Mouse (Mus musculus) cerebellum, adult (tissue): ENCODE measurements around the gene Slc45a2.
"Not testable (repeated sequence)": the region's sequence is repeated elsewhere in the genome, so short reads cannot be mapped to it uniquely, and the experiment has no call there.

Experiments used
- ATAC-seq: cut with Nextera tagmentation; 2 replicates; pipeline ENCODE4 v1.9.2; 2017; ENCODE audit warnings: mild to moderate bottlenecking, moderate library complexity, mixed read lengths; ENCODE audit not compliant: insufficient number of reproducible peaks, low FRiP score, low TSS enrichment

Slc45a2 gene

GRCm38 (mm10) chr15:11000421-11000820 is at the start of gene Slc45a2:
TSS of gene Slc45a2 (plus strand) at chr15:11000721.
- no peak for ATAC-seq

- peak; percentile 41; the same call in 1 of the 2 replicates for ATAC-seq
These were observed 48.4 kb upstream of the Slc45a2 start, which contains the start of gene C1qtnf3 for GRCm38 (mm10) chr15:10951951-10952759. TSS of gene C1qtnf3 (plus strand) at chr15:10952332.

GRCm38 (mm10) chr15:10952760-10953305 is 47.7 kb upstream of the Slc45a2 start:
- no peak for ATAC-seq

GRCm38 (mm10) chr15:10953465-10953864 is 47.1 kb upstream of the Slc45a2 start:
- ATAC-seq = no peak

- ATAC-seq = no peak
These were observed 46.0 kb upstream of the Slc45a2 start for GRCm38 (mm10) chr15:10954381-10955016.

GRCm38 (mm10) chr15:10955156-10955555 is 45.4 kb upstream of the Slc45a2 start:
- ATAC-seq = no peak

GRCm38 (mm10) chr15:10956706-10957105 is 43.8 kb upstream of the Slc45a2 start:
- ATAC-seq = no peak

GRCm38 (mm10) chr15:10959277-10960026 is 41.1 kb upstream of the Slc45a2 start:
- ATAC-seq = no peak

GRCm38 (mm10) chr15:10960267-10960666 is 40.3 kb upstream of the Slc45a2 start:
- ATAC-seq = no peak

GRCm38 (mm10) chr15:10962601-10963000 is 37.9 kb upstream of the Slc45a2 start:
- no peak for ATAC-seq

GRCm38 (mm10) chr15:10969439-10969838 is 31.1 kb upstream of the Slc45a2 start:
- ATAC-seq = no peak

- ATAC-seq = no peak
These were observed 29.7 kb upstream of the Slc45a2 start for GRCm38 (mm10) chr15:10970777-10971176.

GRCm38 (mm10) chr15:10977151-10977550 is 23.4 kb upstream of the Slc45a2 start:
- no peak for ATAC-seq

- ATAC-seq = no peak
These were observed 19.8 kb upstream of the Slc45a2 start for GRCm38 (mm10) chr15:10980712-10981111.

GRCm38 (mm10) chr15:10981377-10982063 is 19.0 kb upstream of the Slc45a2 start, which contains the start of gene Amacr:
TSS of gene Amacr (plus strand) at chr15:10981756.
- peak; percentile 94 for ATAC-seq

- ATAC-seq = peak; percentile 45
These were observed 18.5 kb upstream of the Slc45a2 start for GRCm38 (mm10) chr15:10982064-10982435.

GRCm38 (mm10) chr15:10985756-10986155 is 14.8 kb upstream of the Slc45a2 start:
- ATAC-seq = no peak

GRCm38 (mm10) chr15:10986477-10986876 is 14.0 kb upstream of the Slc45a2 start:
- not testable (repeated sequence) for ATAC-seq

GRCm38 (mm10) chr15:10990411-10990810 is 10.1 kb upstream of the Slc45a2 start:
- no peak for ATAC-seq

GRCm38 (mm10) chr15:10991566-10991965 is 9.0 kb upstream of the Slc45a2 start:
- no peak for ATAC-seq
